Mouse (Mus musculus) liver, embryonic 12.5 days (tissue): Measurements from ENCODE around the gene Trim41. TPM values are rescaled to one million over a fixed set of nuclear protein-coding genes. Genes with fewer than 3 reads are reported as not detected.

ENCODE experiments used
- ATAC-seq: fragments of 200-750 bp; cut with Nextera tagmentation; 2 replicates; pipeline ENCODE4 v1.8.0; 2017; ENCODE audit warnings: moderate number of reproducible peaks, mild to moderate bottlenecking, moderate library complexity
- H3K27ac ChIP-seq: fragments of 300-500 bp; sonication (generic); 2 replicates; pipeline ENCODE4 v1.5.1; 2016; ENCODE audit warnings: mild to moderate bottlenecking
- H3K27me3 ChIP-seq: fragments of 300-500 bp; sonication (generic); replicated peaks from 2 replicates; pipeline ENCODE4 v1.6.1; 2016; ENCODE audit warnings: mild to moderate bottlenecking, moderate library complexity
- H3K36me3 ChIP-seq: fragments of 300-500 bp; sonication (generic); 2 replicates; pipeline ENCODE4 v1.6.1; 2016; ENCODE audit warnings: mild to moderate bottlenecking, moderate library complexity
- H3K4me1 ChIP-seq: fragments of 300-500 bp; sonication (generic); 2 replicates; pipeline ENCODE4 v1.6.1; 2016
- H3K4me2 ChIP-seq: fragments of 300-500 bp; sonication (generic); 2 replicates; pipeline ENCODE4 v1.6.1; 2016; ENCODE audit warnings: mild to moderate bottlenecking, moderate library complexity
- H3K4me3 ChIP-seq: fragments of 300-500 bp; sonication (generic); 2 replicates; pipeline ENCODE4 v1.5.1; 2016; ENCODE audit warnings: mild to moderate bottlenecking, moderate library complexity
- H3K9ac ChIP-seq: fragments of 300-500 bp; sonication (generic); 2 replicates; pipeline ENCODE4 v1.6.1; 2016; ENCODE audit warnings: mild to moderate bottlenecking, moderate library complexity
- H3K9me3 ChIP-seq: fragments of 300-500 bp; sonication (generic); replicated peaks from 2 replicates; pipeline ENCODE4 v1.6.1; 2016; ENCODE audit warnings: mild to moderate bottlenecking, moderate library complexity
- WGBS: fragments of 180-500 bp; shearing (Covaris S2); methylation state at CpG from one replicate; pipeline ENCODE4 v1.1.7; 2016; ENCODE audit not compliant: insufficient replicate concordance; 5-methylcytosine and 5-hydroxymethylcytosine counted together
- polyA plus RNA-seq: library from polyadenylated mRNA; unstranded; fragments of >200 nt; fragmentation: Nextera tagmentation; extraction: Ambion mirVana; gene quantifications from 2 replicates; pipeline ENCODE4 v1.2.1, GENCODE M21; 2016

The Trim41 gene
- polyA plus RNA-seq, 1 experiment from 2014 or later, result 2.1 TPM

DNA sequence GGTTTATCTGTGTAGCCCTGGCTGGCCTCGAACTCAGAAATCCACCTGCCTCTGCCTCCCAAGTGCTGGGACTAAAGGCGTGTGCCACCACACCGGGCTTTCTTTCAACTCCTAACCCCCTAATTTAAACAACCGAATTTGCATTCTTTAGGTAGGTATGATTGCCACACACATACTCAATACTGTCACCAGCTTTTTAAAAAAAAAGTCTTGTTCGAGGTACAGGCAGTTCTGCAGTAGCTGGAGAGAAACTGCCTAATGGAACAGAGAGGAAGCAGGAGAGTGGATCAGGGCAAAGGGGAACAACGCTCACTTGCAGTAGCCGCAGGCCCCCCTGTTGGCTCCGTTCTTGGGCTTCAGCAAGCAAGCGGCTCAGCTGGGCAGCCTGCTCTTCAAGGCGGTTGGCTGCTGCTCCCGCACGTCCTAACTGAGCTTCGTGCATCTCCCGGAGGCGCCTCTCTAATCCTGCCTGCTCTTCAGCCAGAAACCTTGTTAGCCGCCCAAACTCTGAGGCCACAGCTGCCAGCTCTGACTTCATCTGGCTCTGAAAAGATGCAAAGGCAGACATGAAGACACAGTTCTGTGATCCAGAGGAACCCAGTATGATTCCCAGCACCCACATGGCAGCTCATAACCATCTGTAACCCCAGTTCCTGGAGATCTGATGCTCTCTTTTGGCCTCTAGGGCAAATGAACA, 8.3 kb downstream of the Trim41 start:
- WGBS, result 76% methylated on average over 16 of the region's 16 CpGs

DNA sequence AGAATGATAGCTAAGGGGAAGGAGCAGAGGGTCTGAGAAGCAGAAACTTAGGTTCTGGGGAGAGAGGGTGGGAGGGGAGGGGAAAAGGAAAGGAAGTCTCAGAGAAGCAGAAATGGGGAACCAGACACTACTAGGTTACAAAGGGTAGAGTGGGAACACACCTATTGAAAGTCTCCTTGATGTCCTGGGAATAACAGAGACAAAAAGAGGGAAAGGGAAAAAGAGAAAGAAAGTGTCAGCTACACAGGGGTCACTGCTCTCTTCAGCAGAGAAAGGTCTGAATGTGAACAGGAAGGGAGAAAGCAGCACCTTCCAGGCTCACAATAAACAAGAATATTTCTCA, 8.9 kb downstream of the Trim41 start:
- H3K9me3 ChIP-seq, result no peaks in the 10 kb centered on the region
- peaks cover 100% of the 10 kb centered on the region for H3K36me3 ChIP-seq
- no peaks in the 10 kb centered on the region for H3K27me3 ChIP-seq
- no peak overlapping the region for H3K9ac ChIP-seq
- ATAC-seq, result no peak
- H3K27ac ChIP-seq, result peak overlapping the region; percentile 46; the same call in 1 of the 2 replicates
- H3K4me1 ChIP-seq, result peaks cover 33% of the 10 kb centered on the region
- no peak overlapping the region for H3K4me3 ChIP-seq
- no peak overlapping the region for H3K4me2 ChIP-seq

More for the DNA sequence above, 8.3 kb downstream of the Trim41 start:
- Histone ChIP-seq H3K36me3 (peaks cover 98% of the 10 kb centered on the region), H3K4me2 (no peak overlapping the region), H3K4me1 (peaks cover 32% of the 10 kb centered on the region), H3K27ac (0 out of 2 replicates have a peak overlapping the region, but pooled peaks have one; percentile 32), H3K4me3 (no peak overlapping the region), H3K9ac (no peak overlapping the region), H3K27me3 (no peaks in the 10 kb centered on the region), H3K9me3 (no peaks in the 10 kb centered on the region)
- ATAC-seq, result no peak

DNA sequence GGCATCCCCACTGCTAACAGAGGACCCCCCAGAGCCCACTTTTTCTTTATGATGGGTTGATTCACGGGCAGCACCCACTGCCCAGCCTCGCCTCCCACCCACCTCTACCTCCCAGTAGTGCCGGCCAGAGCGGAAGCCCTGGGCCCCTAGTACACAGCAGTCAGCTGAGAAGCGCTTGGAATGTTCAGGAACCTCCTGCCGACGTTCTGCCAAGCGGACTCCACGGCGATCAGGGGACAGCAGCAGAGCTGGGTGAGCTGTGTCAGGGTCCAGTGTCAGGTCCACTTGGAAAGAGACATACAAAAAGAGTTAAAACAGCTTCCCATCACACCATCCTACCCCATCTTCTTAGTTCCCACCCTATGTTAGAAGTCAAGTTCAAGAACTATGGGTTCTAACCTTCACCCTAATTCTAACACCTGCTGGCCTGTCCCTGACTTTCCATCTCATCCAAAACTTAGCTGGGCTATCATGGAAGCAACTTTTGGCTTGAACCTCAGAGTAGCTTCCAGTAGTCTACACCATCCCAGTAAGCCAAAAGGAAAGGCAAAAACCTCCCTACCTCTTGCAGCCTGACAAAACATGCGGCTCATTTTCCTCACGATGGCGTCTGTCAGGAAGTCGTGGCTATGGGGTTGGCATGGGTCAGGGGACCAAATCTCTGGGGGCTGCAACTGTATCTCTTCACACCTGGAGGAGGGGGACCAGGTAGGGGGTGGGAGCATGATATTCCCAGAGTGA, 9.4 kb downstream of the Trim41 start:
- Histone ChIP-seq H3K4me3 (no peak overlapping the region), H3K36me3 (peaks cover 100% of the 10 kb centered on the region), H3K9ac (no peak overlapping the region), H3K4me2 (no peak overlapping the region), H3K4me1 (peaks cover 34% of the 10 kb centered on the region), H3K27ac (peak overlapping the region; percentile 52), H3K27me3 (no peaks in the 10 kb centered on the region), H3K9me3 (no peaks in the 10 kb centered on the region)
- ATAC-seq, result peak; percentile 33
- WGBS, result 52% methylated on average over 14 of the region's 14 CpGs

DNA sequence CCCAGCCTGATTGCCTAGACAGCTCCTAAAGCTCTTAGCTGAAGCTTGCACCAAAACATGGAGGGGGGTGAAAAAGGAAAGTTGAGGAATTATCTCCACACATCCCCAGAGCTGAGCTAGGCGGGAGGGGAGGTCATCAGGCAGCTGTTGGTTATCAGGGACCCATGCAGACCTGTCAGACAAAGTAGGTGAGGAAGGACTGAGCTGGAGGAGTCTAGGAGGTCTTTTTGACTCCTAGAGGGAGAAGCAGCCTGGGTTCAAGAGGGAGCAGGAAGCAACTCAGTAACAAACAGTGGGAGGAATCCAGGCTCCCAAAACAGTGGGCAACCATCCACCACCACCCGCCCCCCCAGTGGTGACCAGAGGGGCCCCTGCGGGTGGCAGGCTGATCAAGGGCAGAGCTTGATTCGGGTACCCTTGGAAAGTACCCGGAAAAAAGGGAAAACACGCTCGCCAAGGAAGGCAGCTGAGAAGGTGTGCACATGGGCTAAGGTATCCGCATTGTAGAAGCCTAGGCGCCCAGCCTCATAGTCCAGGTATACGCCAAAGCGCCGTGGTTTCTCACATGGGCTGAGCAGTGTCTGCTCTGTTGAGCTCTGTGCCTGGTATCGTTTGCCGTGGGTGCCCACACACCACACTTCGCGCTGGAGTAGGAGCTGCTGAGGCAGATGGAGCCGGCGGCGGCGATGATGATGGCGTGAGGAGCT, 10.1 kb downstream of the Trim41 start:
- Histone ChIP-seq H3K9me3 (no peaks in the 10 kb centered on the region), H3K9ac (no peak overlapping the region), H3K27ac (peak overlapping the region; percentile 52), H3K4me2 (no peak overlapping the region), H3K27me3 (no peaks in the 10 kb centered on the region), H3K4me3 (no peak overlapping the region), H3K4me1 (peaks cover 41% of the 10 kb centered on the region), H3K36me3 (peaks cover 100% of the 10 kb centered on the region)
- peak; percentile 76 for ATAC-seq
- 47% methylated on average over 21 of the region's 21 CpGs for WGBS

DNA sequence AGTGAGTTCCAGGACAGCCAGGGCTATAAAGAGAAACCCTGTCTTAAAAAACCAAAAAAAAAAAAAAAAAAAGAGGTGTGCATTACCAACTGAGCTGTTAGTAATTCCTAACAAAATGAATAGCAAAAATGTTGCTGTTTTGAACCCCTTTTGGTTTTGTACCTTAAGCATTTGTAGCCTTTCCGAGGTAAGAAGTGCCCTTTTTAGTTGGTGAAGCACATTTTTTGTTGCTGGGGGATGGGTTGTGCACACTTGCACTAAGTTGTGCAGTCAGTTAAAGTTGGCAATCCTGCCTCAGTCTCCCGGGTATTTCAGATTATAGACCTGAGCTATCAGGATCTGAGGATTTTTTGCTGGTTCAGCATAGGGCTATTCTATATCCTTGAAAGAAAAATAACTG, 12.2 kb downstream of the Trim41 start:
- Histone ChIP-seq H3K9me3 (no peaks in the 10 kb centered on the region), H3K27me3 (no peaks in the 10 kb centered on the region), H3K4me3 (no peak overlapping the region), H3K9ac (no peak overlapping the region), H3K4me1 (peaks cover 52% of the 10 kb centered on the region), H3K27ac (no peak overlapping the region), H3K36me3 (peaks cover 90% of the 10 kb centered on the region), H3K4me2 (no peak overlapping the region)
- 72% methylated on average over 2 of the region's 2 CpGs for WGBS
- ATAC-seq, result no peak

DNA sequence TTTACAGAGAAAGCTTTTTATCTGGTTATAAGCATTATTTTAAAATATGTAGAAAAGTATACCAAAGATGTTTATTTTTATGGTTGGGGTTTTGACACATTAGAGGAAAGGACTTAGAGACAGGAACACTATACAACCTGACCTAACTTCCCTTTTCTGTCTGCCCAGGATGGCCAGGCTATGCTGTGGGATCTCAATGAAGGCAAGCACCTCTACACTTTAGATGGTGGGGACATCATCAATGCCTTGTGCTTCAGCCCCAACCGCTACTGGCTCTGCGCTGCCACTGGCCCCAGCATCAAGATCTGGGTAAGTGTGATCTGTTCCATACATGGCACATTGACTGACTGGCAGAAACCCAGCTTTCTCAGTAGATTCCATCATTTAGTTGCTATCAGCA, 13.2 kb downstream of the Trim41 start:
- Histone ChIP-seq H3K27me3 (no peaks in the 10 kb centered on the region), H3K4me3 (no peak overlapping the region), H3K9ac (no peak overlapping the region), H3K4me1 (peaks cover 50% of the 10 kb centered on the region), H3K36me3 (peaks cover 81% of the 10 kb centered on the region), H3K4me2 (no peak overlapping the region), H3K9me3 (no peaks in the 10 kb centered on the region), H3K27ac (peak overlapping the region; percentile 48; the same call in 1 of the 2 replicates)
- WGBS, result 88% methylated on average over 2 of the region's 2 CpGs
- ATAC-seq, result no peak

DNA sequence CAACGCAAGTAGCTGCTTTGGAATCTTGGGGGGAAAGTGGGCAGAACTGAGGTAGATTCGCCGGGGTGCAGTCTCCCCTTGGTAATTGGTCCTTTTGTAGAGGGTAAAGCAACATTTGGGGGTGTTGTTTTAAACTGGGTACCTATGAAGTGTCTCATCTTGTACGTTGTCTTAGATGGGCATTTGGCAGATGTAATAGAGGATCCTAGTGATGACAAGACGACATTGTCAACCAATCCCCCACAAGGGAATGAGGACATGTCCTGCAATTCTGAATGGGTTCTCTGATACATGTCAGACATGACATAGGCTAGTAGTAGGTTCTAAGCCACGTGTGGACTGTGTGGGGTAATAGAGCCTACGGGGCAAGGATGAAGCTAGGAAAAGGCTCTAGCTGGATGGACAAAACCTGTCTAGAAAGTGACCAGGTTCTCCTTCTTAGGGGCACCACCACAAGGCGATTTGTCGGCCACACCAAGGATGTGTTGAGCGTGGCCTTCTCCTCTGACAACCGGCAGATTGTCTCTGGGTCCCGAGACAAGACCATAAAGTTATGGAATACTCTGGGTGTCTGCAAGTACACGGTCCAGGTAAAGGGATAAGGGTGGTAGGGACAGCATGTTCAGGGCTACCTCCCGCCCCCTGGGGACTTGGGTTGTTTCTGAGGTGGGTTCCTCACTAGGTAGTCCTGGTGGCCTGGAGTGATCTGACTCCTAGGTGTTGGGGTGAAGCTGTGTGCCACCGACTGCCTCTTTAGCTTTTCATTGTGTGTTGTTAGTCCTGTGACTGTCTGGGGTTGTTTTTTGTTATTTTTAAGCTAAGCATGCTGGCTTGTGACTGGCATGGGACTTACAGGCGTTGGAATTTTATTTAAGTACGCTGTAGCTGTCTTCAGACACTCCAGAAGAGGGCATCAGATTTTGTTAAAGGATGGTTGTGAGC, 15.1 kb downstream of the Trim41 start:
- H3K4me1 ChIP-seq, result peaks cover 67% of the 10 kb centered on the region
- H3K9me3 ChIP-seq, result no peaks in the 10 kb centered on the region
- H3K36me3 ChIP-seq, result peaks cover 62% of the 10 kb centered on the region
- H3K9ac ChIP-seq, result peak overlapping the region; percentile 93
- H3K4me3 ChIP-seq, result peak overlapping the region; percentile 88
- no peak for ATAC-seq
- H3K4me2 ChIP-seq, result peak overlapping the region; percentile 95
- H3K27ac ChIP-seq, result peak overlapping the region; percentile 90
- H3K27me3 ChIP-seq, result no peaks in the 10 kb centered on the region
- 49% methylated on average over 17 of the region's 17 CpGs for WGBS

DNA sequence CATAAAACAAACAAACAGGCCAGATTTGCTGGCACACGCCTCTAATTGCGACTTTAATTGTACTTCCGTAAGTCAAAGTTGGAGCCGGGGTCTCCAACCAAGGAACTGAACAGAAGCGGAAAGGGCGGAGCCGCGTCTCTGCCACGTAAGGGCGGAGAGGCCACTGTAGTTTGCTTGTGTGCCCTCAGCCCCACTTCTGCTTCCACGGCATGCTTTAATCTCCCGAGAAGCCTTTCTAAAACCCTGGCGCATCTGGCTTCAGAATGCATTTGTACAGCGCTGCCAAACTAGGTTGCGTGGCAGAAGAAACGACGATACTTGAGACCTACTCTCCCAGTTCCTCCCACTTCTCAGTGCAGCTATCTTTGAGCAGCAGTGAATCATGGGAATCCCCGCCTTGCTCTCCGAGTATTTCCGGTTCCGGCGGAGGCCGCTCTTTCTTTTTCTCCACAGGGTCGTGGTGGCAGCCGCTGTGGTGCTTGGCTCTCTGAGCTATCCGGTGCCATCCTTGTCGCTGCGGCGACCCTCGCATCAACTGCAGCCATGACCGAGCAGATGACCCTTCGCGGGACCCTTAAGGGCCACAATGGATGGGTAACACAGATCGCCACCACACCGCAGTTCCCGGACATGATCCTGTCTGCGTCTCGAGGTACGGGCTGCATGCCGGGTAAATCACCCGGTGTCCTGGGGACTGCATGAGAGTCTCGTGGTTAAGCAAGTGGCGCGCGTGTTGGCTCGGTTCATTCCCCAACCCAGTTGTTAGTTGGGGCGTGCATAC, 17.0 kb downstream of the Trim41 start, which contains the start of gene Rack1:
TSS of gene Rack1 (plus strand) at position 412 of the 781 bp plus-strand sequence.
- peak within 1 kb of the TSS; percentile 93 for H3K9ac ChIP-seq
- H3K27ac ChIP-seq, result peak within 1 kb of the TSS; percentile 90
- H3K27me3 ChIP-seq, result no peaks in the 10 kb centered on the region
- peaks cover 42% of the 10 kb centered on the region for H3K36me3 ChIP-seq
- H3K4me2 ChIP-seq, result peak within 1 kb of the TSS; percentile 95
- peak; percentile 82 for ATAC-seq
- under 1% methylated on average over 47 of the region's 47 CpGs for WGBS
- peaks cover 66% of the 10 kb centered on the region for H3K4me1 ChIP-seq
- peak within 1 kb of the TSS; percentile 88 for H3K4me3 ChIP-seq
- H3K9me3 ChIP-seq, result no peaks in the 10 kb centered on the region

DNA sequence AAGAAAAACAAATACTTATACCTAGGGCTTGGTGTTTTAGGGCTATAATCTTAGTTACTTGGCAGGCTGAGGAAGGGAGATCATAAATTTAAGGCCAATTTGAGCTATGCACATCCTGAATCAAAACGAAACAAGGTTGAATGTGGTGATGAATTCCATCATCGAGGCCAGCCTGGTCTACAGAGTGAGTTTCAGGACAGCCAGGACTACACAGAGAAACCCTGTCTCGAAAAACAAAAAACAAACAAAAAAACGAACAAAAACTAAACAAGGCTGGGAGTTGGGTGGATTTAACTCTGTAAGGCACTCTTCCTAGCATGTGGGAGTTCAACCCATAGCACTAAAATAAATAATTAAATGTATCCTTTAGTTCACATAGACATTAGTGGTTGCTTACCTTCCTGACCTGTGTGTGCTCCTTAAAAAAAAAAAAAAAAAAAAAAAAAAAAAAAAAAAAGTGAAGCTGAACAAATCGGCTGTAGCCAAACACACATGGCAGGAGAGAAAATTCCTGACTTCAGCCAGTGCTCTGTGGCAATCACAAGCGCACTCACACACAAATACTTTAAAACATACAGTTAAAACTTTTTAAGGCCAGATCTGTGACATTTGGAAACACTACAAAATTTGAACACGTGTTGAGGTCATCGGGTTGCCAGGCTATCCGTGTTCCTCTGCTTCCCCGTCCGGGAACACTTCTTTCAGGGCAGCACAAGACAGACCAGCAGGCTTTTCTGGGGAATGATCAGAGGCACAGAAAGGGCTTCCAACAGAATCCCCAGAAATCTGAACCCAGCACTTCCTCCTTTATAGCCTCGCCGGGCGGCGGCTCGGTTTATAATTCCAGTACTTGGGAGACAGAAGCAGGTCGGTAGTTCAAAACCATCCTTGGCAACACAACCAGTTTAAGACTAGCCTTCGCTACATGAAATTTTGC, 17.9 kb downstream of the Trim41 start:
- 7% methylated on average over 18 of the region's 18 CpGs for WGBS
- H3K4me1 ChIP-seq, result peaks cover 61% of the 10 kb centered on the region

DNA sequence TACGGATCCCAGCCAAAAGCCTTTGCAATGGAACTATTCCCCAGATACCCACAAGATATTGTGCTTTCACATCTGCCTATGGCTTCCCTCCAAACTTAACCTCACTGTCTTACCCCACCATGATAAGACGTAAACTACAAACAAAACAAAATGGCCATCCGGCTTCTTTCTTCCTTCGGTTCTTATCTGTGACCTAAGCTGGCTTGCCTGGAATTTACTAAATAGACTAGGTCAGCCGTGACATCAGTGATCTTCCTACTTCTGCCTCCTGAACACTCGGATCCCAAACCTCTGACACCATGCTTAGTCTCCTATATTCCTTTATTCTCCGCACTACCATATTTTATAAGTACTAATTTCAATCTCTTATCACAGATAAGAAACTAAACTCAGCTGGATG, 18.8 kb downstream of the Trim41 start:
- 42% methylated on average over 7 of the region's 7 CpGs for WGBS
- peak overlapping the region; percentile 90 for H3K27ac ChIP-seq

More for the DNA sequence above, 17.9 kb downstream of the Trim41 start:
- no peak for ATAC-seq
- Histone ChIP-seq H3K4me2 (peak overlapping the region; percentile 95), H3K27ac (peak overlapping the region; percentile 90), H3K9me3 (no peaks in the 10 kb centered on the region), H3K36me3 (peaks cover 33% of the 10 kb centered on the region), H3K9ac (peak overlapping the region; percentile 93), H3K27me3 (no peaks in the 10 kb centered on the region), H3K4me3 (peak overlapping the region; percentile 88)

More for the DNA sequence above, 18.8 kb downstream of the Trim41 start:
- Histone ChIP-seq H3K27me3 (no peaks in the 10 kb centered on the region), H3K4me2 (peak overlapping the region; percentile 95), H3K9ac (peak overlapping the region; percentile 93), H3K36me3 (peaks cover 24% of the 10 kb centered on the region), H3K9me3 (no peaks in the 10 kb centered on the region), H3K4me3 (peak overlapping the region; percentile 88), H3K4me1 (peaks cover 53% of the 10 kb centered on the region)
- no peak for ATAC-seq
